Mouse (Mus musculus) brain, embryonic 14.5 days (tissue): ENCODE data around the gene Ttc21a. TPM values are rescaled to one million over a fixed set of nuclear protein-coding genes. Genes with fewer than 3 reads are reported as not detected.
A peak's percentile ranks its signal among the peaks of the same experiment; 100 is the strongest.

Experiments used
- DNase-seq: peaks from one replicate; pipeline ENCODE4 v3.0.0-alpha.2; 2011; ENCODE audit warnings: low read depth
- CTCF ChIP-seq: fragments of 200-500 bp; IDR thresholded peaks from 2 replicates; pipeline ENCODE4 v1.5.1; 2012; ENCODE audit warnings: inconsistent platforms, mild to moderate bottlenecking, moderate library complexity, borderline replicate concordance; ENCODE audit not compliant: insufficient read depth, insufficient read length; ENCODE audit errors: extremely low read depth
- POLR2A ChIP-seq: fragments of 200-500 bp; IDR thresholded peaks from 2 replicates; pipeline ENCODE4 v1.6.1; 2012; ENCODE audit warnings: mild to moderate bottlenecking, inconsistent platforms, borderline replicate concordance; ENCODE audit not compliant: poor library complexity, insufficient read depth, insufficient read length, severe bottlenecking; ENCODE audit errors: extremely low read depth
- polyA plus RNA-seq: library from polyadenylated mRNA; depleted of rRNA; stranded (reverse); fragments of >200 nt; gene quantifications from 2 replicates; pipeline ENCODE4 v1.2.3, GENCODE M21; 2012

The Ttc21a gene
- polyA plus RNA-seq, 1 experiment, result 2.1 TPM

DNA sequence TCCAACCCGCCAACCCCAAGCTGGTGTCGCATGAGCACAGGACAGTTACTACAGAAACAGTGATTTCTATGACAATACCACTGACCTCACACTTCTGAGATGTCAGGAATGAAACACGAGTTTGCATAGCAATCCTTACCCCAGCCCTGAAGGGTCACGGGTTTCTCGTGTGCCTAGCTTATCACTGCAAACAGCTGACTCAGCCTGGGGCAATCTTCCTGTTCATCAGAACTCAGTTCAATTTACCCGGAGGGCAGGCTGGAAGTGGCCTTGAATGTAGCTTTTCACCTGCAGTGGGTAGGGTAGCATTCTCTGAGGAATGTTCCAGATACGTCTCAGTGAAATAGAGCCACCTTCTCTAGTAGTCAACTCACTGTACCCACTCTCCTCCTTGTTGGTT lies 56.8 kb downstream of the Ttc21a start:
- DNase-seq, result no peak
- TF ChIP-seq POLR2A, result no peak
- TF ChIP-seq CTCF, result no peak

DNA sequence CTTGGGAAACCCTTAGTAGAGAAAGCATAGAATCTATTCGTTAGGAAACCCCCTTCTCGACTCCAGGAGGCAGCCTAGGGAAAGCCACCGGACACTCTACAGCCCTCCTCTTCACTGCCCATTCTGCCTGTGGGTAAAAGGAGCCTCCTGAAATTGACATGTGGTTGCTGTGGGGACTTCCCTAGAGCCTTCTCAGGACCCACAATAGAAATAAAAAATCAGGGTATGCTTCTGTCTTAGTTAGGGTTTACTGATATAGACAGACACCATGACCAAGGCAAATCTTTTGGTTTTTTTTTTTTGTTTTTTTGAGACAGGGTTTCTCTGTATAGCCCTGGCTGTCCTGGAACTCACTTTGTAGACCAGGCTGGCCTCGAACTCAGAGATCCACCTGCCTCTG lies 58.7 kb downstream of the Ttc21a start:
- no peak for TF ChIP-seq POLR2A
- TF ChIP-seq CTCF, result no peak

GRCm38 (mm10) chr9:119998776-119999175 lies 61.4 kb downstream of the Ttc21a start:
- DNase-seq, result no peak
- no peak for TF ChIP-seq POLR2A
- no peak for TF ChIP-seq CTCF

More for the DNA sequence above, 58.7 kb downstream of the Ttc21a start:
- no peak for DNase-seq

- TF ChIP-seq CTCF, result no peak
- no peak for TF ChIP-seq POLR2A
- DNase-seq, result no peak
These were observed 62.2 kb downstream of the Ttc21a start for GRCm38 (mm10) chr9:119999636-120000035.

DNA sequence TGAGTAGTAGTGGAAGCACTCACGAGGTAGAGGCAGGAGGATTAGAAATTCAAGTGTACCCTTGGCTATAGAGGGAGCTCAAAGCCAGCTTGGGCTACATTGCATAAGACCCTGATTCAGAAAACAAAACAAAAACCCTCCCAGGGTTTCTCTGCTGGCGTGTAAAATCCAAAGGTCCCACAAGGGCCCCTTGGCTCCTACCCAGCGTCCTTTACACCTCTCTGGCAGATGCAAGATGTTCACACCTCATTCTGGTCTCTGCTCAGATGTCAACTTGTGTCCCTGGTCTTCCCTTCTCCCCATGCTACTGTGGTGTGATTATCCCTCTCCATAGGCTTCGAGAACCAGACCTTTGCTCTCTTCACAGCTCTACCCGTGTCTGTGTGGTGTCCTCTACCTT lies 63.4 kb downstream of the Ttc21a start:
- no peak for TF ChIP-seq CTCF
- no peak for DNase-seq

GRCm38 (mm10) chr9:120001945-120002725 lies 64.7 kb downstream of the Ttc21a start:
- peak; percentile 82 for DNase-seq
- TF ChIP-seq CTCF (no peak), POLR2A (no peak)

GRCm38 (mm10) chr9:120002893-120003292 lies 65.5 kb downstream of the Ttc21a start:
- no peak for TF ChIP-seq POLR2A
- no peak for TF ChIP-seq CTCF
- no peak for DNase-seq

GRCm38 (mm10) chr9:120005936-120006335 lies 68.5 kb downstream of the Ttc21a start:
- TF ChIP-seq CTCF (no peak), POLR2A (no peak)
- DNase-seq, result no peak

DNA sequence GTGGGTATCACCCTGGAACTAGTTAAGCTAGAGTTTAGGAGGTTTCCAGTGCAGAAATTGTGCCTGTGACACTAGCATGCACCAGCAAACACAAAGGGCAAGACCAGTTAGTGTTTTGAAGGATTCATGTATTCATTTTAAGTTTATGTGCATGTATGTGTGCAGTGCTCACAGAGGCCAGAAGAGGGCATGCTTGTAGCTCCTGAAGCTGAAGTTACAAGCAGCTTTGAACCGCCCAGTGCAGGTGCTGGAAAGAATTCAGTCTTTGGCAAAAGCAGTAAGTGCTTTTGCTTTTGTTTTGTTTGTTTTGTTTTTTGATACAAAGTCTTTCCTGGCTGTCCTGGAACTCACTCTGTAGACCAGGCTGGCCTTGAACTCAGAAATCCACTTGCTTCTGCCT lies 70.4 kb downstream of the Ttc21a start:
- DNase-seq, result no peak
- no peak for TF ChIP-seq CTCF
- no peak for TF ChIP-seq POLR2A

- no peak for DNase-seq
- TF ChIP-seq POLR2A (no peak), CTCF (no peak)
These were observed 71.9 kb downstream of the Ttc21a start for GRCm38 (mm10) chr9:120009226-120009841.

DNA sequence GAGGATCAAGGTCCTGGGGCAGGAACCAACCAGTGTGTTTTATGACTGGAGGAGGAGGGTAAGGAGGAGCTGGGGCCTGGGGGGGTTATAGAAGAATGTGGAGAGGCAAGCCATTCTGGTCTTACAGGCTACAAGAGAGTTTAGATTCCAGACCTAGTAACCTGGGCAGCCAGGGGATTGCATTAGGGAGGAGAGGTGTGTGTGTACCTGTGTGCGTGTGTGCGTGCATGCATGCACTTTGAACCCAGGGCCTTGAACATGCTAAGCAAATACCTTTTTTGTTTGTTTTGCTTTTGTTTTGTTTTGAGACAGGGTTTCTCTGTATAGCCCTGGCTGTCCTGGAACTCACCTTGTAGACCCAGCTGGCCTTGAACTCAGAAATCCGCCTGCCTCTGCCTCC lies 72.5 kb downstream of the Ttc21a start:
- DNase-seq, result no peak
- no peak for TF ChIP-seq POLR2A
- no peak for TF ChIP-seq CTCF
